Mouse (Mus musculus): ENCODE results near the gene Ppp1r12a. TPM values are rescaled to one million over a fixed set of nuclear protein-coding genes. Genes with fewer than 3 reads are reported as not detected.

The Ppp1r12a gene
- total and polyA plus RNA-seq, 3 experiments: 19.4 to 59.4 (median 58.3) TPM

DNA sequence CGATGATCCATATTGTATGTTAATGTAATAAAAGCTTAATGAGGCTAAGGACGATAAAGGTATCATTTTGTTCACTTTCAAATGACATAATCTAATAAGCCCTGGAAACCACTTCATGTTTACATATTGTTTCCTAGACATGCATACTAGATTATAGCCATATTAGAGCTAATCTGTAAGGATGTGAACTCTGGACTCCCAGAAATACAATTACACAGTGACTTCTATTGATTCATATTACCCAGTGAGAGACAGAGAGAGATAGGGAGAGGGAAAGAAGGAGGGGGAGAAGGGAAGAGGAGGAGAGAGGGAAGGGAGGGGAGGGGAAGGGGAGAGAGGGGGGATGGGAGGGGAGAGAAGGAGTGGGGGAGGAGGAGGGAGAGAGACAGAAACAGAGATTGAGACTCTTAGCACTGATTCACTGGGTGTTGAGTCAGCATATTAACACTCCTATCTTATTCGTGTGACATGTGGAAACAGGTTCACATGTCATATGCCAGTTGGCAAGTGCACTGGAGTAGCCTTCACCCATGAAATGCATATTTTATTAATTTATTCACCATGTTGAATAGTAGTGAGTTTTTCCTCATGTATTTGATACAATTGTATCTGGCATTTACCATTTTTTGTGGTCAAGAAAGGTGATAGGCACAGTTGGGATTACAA is 36.9 kb upstream of the Ppp1r12a start:
- no peak for TF ChIP-seq EP300 (IDR thresholded peaks at IDR 0.05; ENCODE audit: insufficient read depth, low read depth, low read length)
- TF ChIP-seq CTCF (IDR thresholded peaks at IDR 0.05): no peak
- no peak for TF ChIP-seq POLR2A (IDR thresholded peaks at IDR 0.05; ENCODE audit: insufficient read depth, low read depth, low read length)
- DNase-seq: no peak
- 82% methylated on average over 3 of the region's 3 CpGs for WGBS
- H3K36me3 ChIP-seq (ENCODE audit: control insufficient read depth, insufficient read depth, low read length): no peaks in the 10 kb centered on the region
- intact Hi-C loops (cut with DNase I): no loop called here
- no peak overlapping the region for H3K4me3 ChIP-seq
- no peak overlapping the region for H3K27ac ChIP-seq
- H3K27me3 ChIP-seq (ENCODE audit: control insufficient read depth, insufficient read depth, low read length): no peaks in the 10 kb centered on the region
- H3K4me1 ChIP-seq (ENCODE audit: control insufficient read depth, insufficient read depth, low read length): no peaks in the 10 kb centered on the region
- H3K9ac ChIP-seq (ENCODE audit: low read depth, low read length): no peak overlapping the region
- H3K79me2 ChIP-seq (replicated peaks; ENCODE audit: control insufficient read depth, insufficient read depth, low read length): no peaks in the 10 kb centered on the region

DNA sequence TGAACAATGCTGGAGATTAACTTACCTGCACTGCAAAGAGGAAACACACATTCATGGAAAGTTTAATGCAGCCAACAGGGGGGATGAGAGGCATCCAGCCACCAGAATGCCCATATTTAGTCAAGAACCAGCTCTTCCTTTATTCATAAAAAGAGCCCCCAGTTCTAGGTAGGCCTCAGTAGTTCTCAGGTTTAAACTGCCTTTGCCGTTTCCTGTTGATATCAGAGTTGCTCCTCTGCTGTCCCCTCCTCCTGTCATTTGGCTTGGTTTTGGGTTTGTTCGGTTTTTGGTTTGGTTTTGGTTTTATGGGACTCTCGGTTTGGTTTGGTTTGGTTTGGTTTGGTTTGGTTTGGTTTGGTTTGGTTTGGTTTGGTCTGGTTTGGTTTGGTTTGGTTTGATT is 32.8 kb upstream of the Ppp1r12a start:
- Histone ChIP-seq H3K4me1 (ENCODE audit: control insufficient read depth, insufficient read depth, low read length) (no peaks in the 10 kb centered on the region), H3K27me3 (ENCODE audit: control insufficient read depth, insufficient read depth, low read length) (no peaks in the 10 kb centered on the region), H3K36me3 (ENCODE audit: control insufficient read depth, insufficient read depth, low read length) (no peaks in the 10 kb centered on the region), H3K9ac (ENCODE audit: low read depth, low read length) (no peak overlapping the region), H3K4me3 (no peak overlapping the region), H3K79me2 (replicated peaks; ENCODE audit: control insufficient read depth, insufficient read depth, low read length) (no peaks in the 10 kb centered on the region), H3K27ac (no peak overlapping the region)
- intact Hi-C loops (cut with DNase I): no loop called here
- DNase-seq: no peak
- TF ChIP-seq CTCF (IDR thresholded peaks at IDR 0.05) (no peak), EP300 (IDR thresholded peaks at IDR 0.05; ENCODE audit: insufficient read depth, low read depth, low read length) (no peak), POLR2A (IDR thresholded peaks at IDR 0.05; ENCODE audit: insufficient read depth, low read depth, low read length) (no peak)
- 88% methylated on average over 3 of the region's 3 CpGs for WGBS

DNA sequence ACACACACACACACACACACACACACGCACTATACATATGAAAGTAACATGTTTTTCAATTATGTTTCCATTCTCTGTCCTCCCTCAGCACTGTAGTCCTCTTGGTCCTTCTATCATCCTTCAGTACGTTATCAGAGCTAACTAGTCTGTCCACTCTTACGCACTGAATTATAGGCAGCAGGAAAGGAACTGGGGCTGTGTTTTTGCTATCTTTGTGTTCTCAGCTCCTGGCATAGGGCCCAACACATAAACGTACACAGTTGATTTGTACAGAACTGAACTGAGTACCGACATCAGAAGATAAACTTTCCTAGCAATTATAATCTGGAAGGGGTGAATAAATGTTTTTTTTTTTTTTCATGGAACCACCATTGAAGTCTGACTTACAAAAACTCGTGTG is 30.1 kb upstream of the Ppp1r12a start:
- no peak for DNase-seq
- H3K27ac ChIP-seq: no peak overlapping the region
- H3K9ac ChIP-seq (ENCODE audit: low read depth, low read length): no peak overlapping the region
- WGBS: 33% methylated on average over 6 of the region's 6 CpGs
- no peaks in the 10 kb centered on the region for H3K36me3 ChIP-seq (ENCODE audit: control insufficient read depth, insufficient read depth, low read length)
- no peaks in the 10 kb centered on the region for H3K27me3 ChIP-seq (ENCODE audit: control insufficient read depth, insufficient read depth, low read length)
- no peak for TF ChIP-seq POLR2A (IDR thresholded peaks at IDR 0.05; ENCODE audit: insufficient read depth, low read depth, low read length)
- TF ChIP-seq EP300 (IDR thresholded peaks at IDR 0.05; ENCODE audit: insufficient read depth, low read depth, low read length): no peak
- no peak for TF ChIP-seq CTCF (IDR thresholded peaks at IDR 0.05)
- no peaks in the 10 kb centered on the region for H3K4me1 ChIP-seq (ENCODE audit: control insufficient read depth, insufficient read depth, low read length)
- H3K79me2 ChIP-seq (replicated peaks; ENCODE audit: control insufficient read depth, insufficient read depth, low read length): no peaks in the 10 kb centered on the region
- no peak overlapping the region for H3K4me3 ChIP-seq
- intact Hi-C loops (cut with DNase I): no loop called here

DNA sequence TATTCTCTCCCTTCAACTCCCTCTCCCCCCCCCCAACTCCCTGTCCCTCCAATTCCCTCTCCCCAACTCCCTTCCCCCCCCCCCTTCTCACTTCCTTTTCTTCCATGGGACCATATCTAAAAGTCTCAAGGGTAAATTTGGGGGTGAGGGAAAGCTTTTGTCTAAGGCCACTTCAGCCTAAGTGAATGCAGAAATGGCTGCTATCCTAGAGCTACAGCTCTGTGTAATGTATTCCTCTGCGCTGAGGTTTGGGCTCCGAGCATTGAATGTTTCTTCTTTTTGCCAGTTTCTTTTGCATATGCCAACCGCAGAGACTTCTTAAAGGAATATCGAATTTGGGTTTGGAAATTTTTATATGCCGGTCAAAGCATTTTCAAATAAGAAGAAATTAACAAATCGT is 28.7 kb upstream of the Ppp1r12a start:
- Histone ChIP-seq H3K27ac (peak overlapping the region; percentile 8; the same call in 1 of the 2 replicates), H3K79me2 (replicated peaks; ENCODE audit: control insufficient read depth, insufficient read depth, low read length) (no peaks in the 10 kb centered on the region), H3K36me3 (ENCODE audit: control insufficient read depth, insufficient read depth, low read length) (no peaks in the 10 kb centered on the region), H3K27me3 (ENCODE audit: control insufficient read depth, insufficient read depth, low read length) (no peaks in the 10 kb centered on the region), H3K4me1 (ENCODE audit: control insufficient read depth, insufficient read depth, low read length) (no peaks in the 10 kb centered on the region), H3K9ac (ENCODE audit: low read depth, low read length) (no peak overlapping the region), H3K4me3 (no peak overlapping the region)
- 69% methylated on average over 6 of the region's 6 CpGs for WGBS
- no peak for DNase-seq
- intact Hi-C loops (cut with DNase I): no loop called here
- no peak for TF ChIP-seq CTCF (IDR thresholded peaks at IDR 0.05)

DNA sequence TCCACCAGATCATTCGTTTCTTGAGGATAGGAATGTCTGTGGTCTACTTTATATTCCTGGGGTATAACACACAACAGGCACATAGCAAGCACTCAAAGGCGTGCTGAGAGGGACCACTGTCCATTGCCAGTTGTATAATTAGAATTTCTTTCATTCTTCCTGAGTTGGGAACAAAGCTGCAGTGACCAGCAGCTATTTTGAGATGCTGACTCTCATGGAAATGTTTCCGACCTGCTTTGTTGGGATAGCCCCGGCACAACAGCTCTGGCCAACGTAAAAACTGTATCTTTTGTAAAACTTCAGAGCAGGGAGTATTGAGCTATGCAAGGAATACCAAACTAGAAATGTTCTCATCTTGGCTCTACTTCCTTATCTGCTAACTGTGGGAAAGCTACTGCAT is 28.2 kb upstream of the Ppp1r12a start:
- TF ChIP-seq EP300 (IDR thresholded peaks at IDR 0.05; ENCODE audit: insufficient read depth, low read depth, low read length) (no peak), POLR2A (IDR thresholded peaks at IDR 0.05; ENCODE audit: insufficient read depth, low read depth, low read length) (no peak), CTCF (IDR thresholded peaks at IDR 0.05) (no peak)
- Histone ChIP-seq H3K9ac (ENCODE audit: low read depth, low read length) (no peak overlapping the region), H3K27me3 (ENCODE audit: control insufficient read depth, insufficient read depth, low read length) (no peaks in the 10 kb centered on the region), H3K36me3 (ENCODE audit: control insufficient read depth, insufficient read depth, low read length) (no peaks in the 10 kb centered on the region), H3K4me3 (no peak overlapping the region), H3K27ac (peak overlapping the region; percentile 8; the same call in 1 of the 2 replicates), H3K79me2 (replicated peaks; ENCODE audit: control insufficient read depth, insufficient read depth, low read length) (no peaks in the 10 kb centered on the region), H3K4me1 (ENCODE audit: control insufficient read depth, insufficient read depth, low read length) (no peaks in the 10 kb centered on the region)
- no peak for DNase-seq
- intact Hi-C loops (cut with DNase I): no loop called here
- WGBS: 9% methylated on average over 5 of the region's 5 CpGs

DNA sequence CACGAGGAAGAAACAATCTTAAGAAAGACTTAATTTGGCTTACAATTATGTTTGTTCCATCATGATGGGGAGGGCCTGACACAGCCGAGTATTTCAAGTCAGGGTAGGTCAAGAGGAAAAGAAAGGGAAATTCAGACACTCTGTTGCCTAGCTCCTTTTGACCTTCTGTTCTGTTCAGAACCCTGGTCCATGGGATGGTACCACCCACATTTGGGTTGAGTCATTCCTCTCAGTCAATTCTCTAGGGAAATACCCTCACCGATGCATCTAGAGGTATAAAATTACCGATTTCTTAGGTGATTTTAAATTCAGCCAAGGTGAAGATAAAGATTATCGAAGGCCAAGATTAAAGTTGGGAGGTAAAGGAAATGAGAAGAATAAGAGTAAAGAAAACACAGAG is 23.6 kb upstream of the Ppp1r12a start:
- H3K4me3 ChIP-seq: no peak overlapping the region
- H3K4me1 ChIP-seq (ENCODE audit: control insufficient read depth, insufficient read depth, low read length): no peaks in the 10 kb centered on the region
- no peak overlapping the region for H3K9ac ChIP-seq (ENCODE audit: low read depth, low read length)
- WGBS: 79% methylated on average over 5 of the region's 5 CpGs
- H3K79me2 ChIP-seq (replicated peaks; ENCODE audit: control insufficient read depth, insufficient read depth, low read length): no peaks in the 10 kb centered on the region
- H3K27me3 ChIP-seq (ENCODE audit: control insufficient read depth, insufficient read depth, low read length): no peaks in the 10 kb centered on the region
- TF ChIP-seq POLR2A (IDR thresholded peaks at IDR 0.05; ENCODE audit: insufficient read depth, low read depth, low read length) (no peak), CTCF (IDR thresholded peaks at IDR 0.05) (no peak), EP300 (IDR thresholded peaks at IDR 0.05; ENCODE audit: insufficient read depth, low read depth, low read length) (no peak)
- H3K36me3 ChIP-seq (ENCODE audit: control insufficient read depth, insufficient read depth, low read length): no peaks in the 10 kb centered on the region
- no peak overlapping the region for H3K27ac ChIP-seq
- intact Hi-C loops (cut with DNase I): no loop called here
- DNase-seq: no peak
